Mouse (Mus musculus) heart, postnatal 36 days (tissue): ENCODE measurements around the gene Ighmbp2. TPM values are rescaled to one million over a fixed set of nuclear protein-coding genes. Genes with fewer than 3 reads are reported as not detected.

Experiments used
- microRNA-seq, 2 experiments: library from miRNA; unstranded; fragments of <30 nt; microRNA quantifications; one replicate each; pipeline ENCODE4 v1.2.0; 2021; ENCODE audit warnings: borderline number of aligned reads in 2 of 2
- total RNA-seq, 2 experiments: library from RNA; stranded (reverse); gene quantifications; 2 replicates each; pipeline ENCODE4 v1.2.3; 2021

Ighmbp2 gene
- total RNA-seq, 2 experiments from 2014 or later, result 3.4 to 3.5 TPM

Small RNA genes within 50 kb of the gene (microRNA-seq; reads per million reads assigned to microRNA genes)
- 0.67 to 1.4 reads per million in 2 experiments for gene Mir6984

Other genes starting within 250 kb of the Ighmbp2 start
- gene Mrpl21, start 116 bp downstream of the Ighmbp2 start, total RNA-seq, result 10 to 100 TPM; 94.4 to 98.8 TPM
- 10 to 100 TPM; 69.2 to 94.6 TPM for gene Cpt1a, start 39.3 kb upstream of the Ighmbp2 start, total RNA-seq
- 1 to 10 TPM; 3.5 to 4.1 TPM for gene Tesmin, start 105.8 kb upstream of the Ighmbp2 start, total RNA-seq
- gene Gal, start 131.5 kb upstream of the Ighmbp2 start, total RNA-seq, result not detected